Mouse (Mus musculus): Measurements from ENCODE around the gene Hoxa5. TPM values are rescaled to one million over a fixed set of nuclear protein-coding genes. Genes with fewer than 3 reads are reported as not detected.

Gene Hoxa5
- polyA plus RNA-seq, 1 experiment from 2014 or later, result not detected

- no peak overlapping the region for H3K4me3 ChIP-seq
- peaks cover 100% of the 10 kb centered on the region for H3K27me3 ChIP-seq (ENCODE audit: low read depth, poor library complexity, severe bottlenecking)
- no peak overlapping the region for H3K27ac ChIP-seq (replicated peaks)
- no peaks in the 10 kb centered on the region for H3K9me3 ChIP-seq (replicated peaks)
- peak; percentile 11 for DNase-seq (ENCODE audit: low spot score)
- H3K36me3 ChIP-seq, result no peaks in the 10 kb centered on the region
- H3K4me1 ChIP-seq, result peaks cover 29% of the 10 kb centered on the region
- 4% methylated on average over 1 of the region's 1 CpGs for WGBS
These were observed 42.4 kb downstream of the Hoxa5 start for GRCm38 (mm10) chr6:52162093-52162380.

DNA sequence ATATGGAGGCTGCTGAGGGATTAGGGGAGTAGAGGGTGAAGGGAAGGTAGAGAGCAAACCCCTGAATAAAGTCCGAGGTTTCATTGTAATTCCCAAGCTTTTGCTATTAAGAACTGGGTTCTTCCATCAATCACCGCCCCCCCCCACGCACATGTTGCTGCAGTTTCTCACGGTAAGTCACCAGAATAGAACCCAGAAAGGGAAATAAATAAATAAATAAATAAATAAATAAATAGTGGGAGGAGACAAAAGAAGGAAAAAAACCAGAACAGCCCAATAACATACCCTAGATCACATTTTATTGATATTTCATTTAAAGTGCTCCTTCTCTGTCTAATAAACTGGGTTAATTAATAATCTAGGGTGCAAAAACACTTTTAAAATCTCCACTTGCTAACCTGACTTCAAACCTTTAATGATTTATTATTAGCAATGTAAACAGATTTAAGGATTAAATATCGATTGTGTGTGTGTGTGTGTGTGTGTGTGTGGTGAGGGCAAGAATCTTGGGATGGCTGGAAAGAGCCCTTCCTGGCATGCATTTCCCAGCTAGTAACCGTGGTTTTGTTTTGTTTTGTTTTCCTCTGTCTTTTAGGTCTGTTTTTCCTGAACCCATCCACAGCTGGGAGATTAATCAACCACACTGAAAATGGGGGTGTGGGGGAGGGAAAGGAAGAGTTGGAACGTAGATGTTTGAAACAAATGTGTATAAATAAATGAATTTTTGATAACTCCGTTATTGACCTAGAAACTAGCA, 42.9 kb downstream of the Hoxa5 start:
- no peak overlapping the region for H3K27ac ChIP-seq (replicated peaks)

DNA sequence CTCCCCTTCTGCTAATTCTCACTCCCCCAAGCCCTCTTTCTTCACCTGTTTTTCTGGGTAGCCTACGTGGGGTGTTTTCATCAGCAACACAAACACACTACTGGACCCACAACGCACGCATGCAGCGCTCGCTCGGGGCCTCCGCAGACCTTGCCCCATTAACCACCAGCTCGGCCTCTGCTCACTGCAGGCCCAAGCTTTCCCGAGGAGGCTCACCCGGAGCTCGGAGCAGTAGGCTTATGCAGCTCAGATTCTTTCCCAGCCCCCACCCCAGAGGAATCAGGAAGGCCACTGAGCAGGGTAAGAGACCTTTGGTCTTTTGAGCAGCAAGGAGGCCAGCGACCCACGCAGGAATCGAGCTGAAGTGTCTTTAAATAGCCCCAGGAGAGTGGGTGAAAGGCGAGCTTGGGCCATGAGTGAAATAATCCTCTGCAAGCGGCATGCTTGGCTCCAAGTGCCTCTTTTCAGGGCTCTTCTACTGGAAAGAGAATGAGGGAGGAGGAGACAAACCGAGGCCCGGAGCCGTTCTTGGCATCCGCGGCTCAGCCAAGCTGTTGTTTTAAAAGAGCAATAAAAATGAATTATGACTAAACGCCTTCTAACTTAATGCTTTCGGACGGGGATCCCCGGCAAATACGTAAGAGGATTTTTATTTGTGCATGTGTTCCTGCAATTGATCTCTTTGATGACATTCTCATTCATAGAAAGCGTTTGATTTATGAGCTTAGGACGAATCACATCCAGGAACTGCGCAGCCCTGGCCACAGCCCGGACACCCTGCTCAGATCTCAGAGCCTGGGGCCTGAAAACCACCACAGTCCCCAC, 43.7 kb downstream of the Hoxa5 start:
- Histone ChIP-seq H3K9me3 (replicated peaks) (no peaks in the 10 kb centered on the region), H3K27ac (replicated peaks) (no peak overlapping the region), H3K4me1 (peaks cover 29% of the 10 kb centered on the region), H3K27me3 (ENCODE audit: low read depth, poor library complexity, severe bottlenecking) (peaks cover 100% of the 10 kb centered on the region), H3K36me3 (no peaks in the 10 kb centered on the region), H3K4me3 (no peak overlapping the region)
- 1% methylated on average over 30 of the region's 30 CpGs for WGBS
- DNase-seq (ENCODE audit: low spot score), result peak; percentile 64

More for the DNA sequence above, 42.9 kb downstream of the Hoxa5 start:
- DNase-seq (ENCODE audit: low spot score), result no peak
- Histone ChIP-seq H3K4me1 (peaks cover 29% of the 10 kb centered on the region), H3K27me3 (ENCODE audit: low read depth, poor library complexity, severe bottlenecking) (peaks cover 100% of the 10 kb centered on the region), H3K36me3 (no peaks in the 10 kb centered on the region), H3K4me3 (no peak overlapping the region), H3K9me3 (replicated peaks) (no peaks in the 10 kb centered on the region)
- WGBS, result 2% methylated on average over 8 of the region's 8 CpGs

DNA sequence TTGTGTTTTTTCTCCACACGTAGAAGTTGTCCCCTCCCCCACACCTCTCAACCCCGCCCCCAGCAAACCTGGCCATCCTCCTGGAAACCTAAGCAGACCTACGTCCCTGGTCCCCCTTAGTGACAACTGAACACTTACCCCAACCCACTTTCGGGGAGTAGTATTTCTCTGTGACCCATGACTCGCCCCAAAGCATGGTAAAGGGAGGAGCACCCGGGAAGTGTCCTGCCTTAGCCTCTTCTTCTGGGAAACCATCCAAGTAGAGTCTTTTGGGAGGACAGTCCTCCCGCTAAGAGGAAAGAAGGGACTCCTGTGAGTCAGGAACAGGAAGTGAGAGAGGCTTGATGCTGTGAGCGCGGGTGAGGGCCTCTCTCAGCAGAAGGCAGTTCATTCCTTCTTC, 44.4 kb downstream of the Hoxa5 start:
- Histone ChIP-seq H3K4me3 (no peak overlapping the region), H3K4me1 (peaks cover 29% of the 10 kb centered on the region), H3K36me3 (no peaks in the 10 kb centered on the region), H3K27me3 (ENCODE audit: low read depth, poor library complexity, severe bottlenecking) (peaks cover 100% of the 10 kb centered on the region), H3K27ac (replicated peaks) (no peak overlapping the region), H3K9me3 (replicated peaks) (no peaks in the 10 kb centered on the region)
- DNase-seq (ENCODE audit: low spot score), result no peak
- WGBS, result 2% methylated on average over 9 of the region's 9 CpGs

GRCm38 (mm10) chr6:52159164-52159761, 45.1 kb downstream of the Hoxa5 start:
- DNase-seq (ENCODE audit: low spot score), result peak; percentile 48
- Histone ChIP-seq H3K27me3 (ENCODE audit: low read depth, poor library complexity, severe bottlenecking) (peaks cover 100% of the 10 kb centered on the region), H3K36me3 (no peaks in the 10 kb centered on the region), H3K4me3 (peak overlapping the region; percentile 71), H3K4me1 (peaks cover 28% of the 10 kb centered on the region), H3K9me3 (replicated peaks) (no peaks in the 10 kb centered on the region), H3K27ac (replicated peaks) (no peak overlapping the region; the same call in 1 of the 2 replicates)
- 1% methylated on average over 12 of the region's 12 CpGs for WGBS

GRCm38 (mm10) chr6:52158276-52159051, 45.9 kb downstream of the Hoxa5 start, which contains the start of gene Hoxa1:
Gene Hoxa1, minus strand, starts transcription at chr6:52158317.
- peak; percentile 74 for DNase-seq (ENCODE audit: low spot score)
- H3K36me3 ChIP-seq, result no peaks in the 10 kb centered on the region
- WGBS, result under 1% methylated on average over 55 of the region's 55 CpGs
- H3K9me3 ChIP-seq (replicated peaks), result no peaks in the 10 kb centered on the region
- peaks cover 26% of the 10 kb centered on the region for H3K4me1 ChIP-seq
- peak within 1 kb of the TSS; percentile 71 for H3K4me3 ChIP-seq
- H3K27ac ChIP-seq (replicated peaks), result peak within 1 kb of the TSS; percentile 14; the same call in 1 of the 2 replicates
- peaks cover 100% of the 10 kb centered on the region for H3K27me3 ChIP-seq (ENCODE audit: low read depth, poor library complexity, severe bottlenecking)

- under 1% methylated on average over 32 of the region's 32 CpGs for WGBS
- peak overlapping the region; percentile 71 for H3K4me3 ChIP-seq
- no peaks in the 10 kb centered on the region for H3K9me3 ChIP-seq (replicated peaks)
These were observed 46.7 kb downstream of the Hoxa5 start for GRCm38 (mm10) chr6:52157466-52158275.

DNA sequence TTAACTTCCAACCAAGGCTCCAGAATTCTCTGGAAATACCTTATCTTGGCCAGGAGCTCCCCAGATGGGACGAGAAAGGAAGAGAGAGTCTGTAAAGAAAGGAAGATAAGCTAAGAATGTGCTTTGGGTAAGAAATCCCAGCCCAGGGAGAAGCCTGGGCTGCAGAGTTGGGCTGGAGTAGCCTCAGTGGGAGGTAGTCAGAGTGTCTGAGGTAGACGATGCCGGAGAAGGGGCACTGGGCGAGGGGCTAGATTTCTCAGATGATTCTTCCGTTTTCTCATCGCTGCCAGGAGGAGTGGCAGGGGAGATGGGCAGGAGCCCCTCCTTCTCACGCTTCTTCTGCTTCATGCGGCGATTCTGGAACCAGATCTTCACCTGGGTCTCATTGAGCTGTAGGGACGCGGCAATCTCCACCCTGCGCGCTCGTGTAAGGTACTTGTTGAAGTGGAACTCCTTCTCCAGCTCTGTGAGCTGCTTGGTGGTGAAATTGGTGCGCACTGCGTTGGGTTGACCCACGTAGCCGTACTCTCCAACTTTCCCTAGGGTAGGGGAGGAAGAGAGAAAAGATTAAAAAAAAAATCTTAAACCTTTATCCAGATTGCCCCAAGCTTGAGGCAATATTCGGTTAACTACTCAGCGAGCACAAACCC, 47.7 kb downstream of the Hoxa5 start:
- Histone ChIP-seq H3K4me1 (peaks cover 34% of the 10 kb centered on the region), H3K27ac (replicated peaks) (no peak overlapping the region), H3K36me3 (no peaks in the 10 kb centered on the region), H3K9me3 (replicated peaks) (no peaks in the 10 kb centered on the region), H3K4me3 (no peak overlapping the region), H3K27me3 (ENCODE audit: low read depth, poor library complexity, severe bottlenecking) (peaks cover 100% of the 10 kb centered on the region)
- 1% methylated on average over 20 of the region's 20 CpGs for WGBS
- DNase-seq (ENCODE audit: low spot score), result peak; percentile 36

More at GRCm38 (mm10) chr6:52157466-52158275, 46.7 kb downstream of the Hoxa5 start:
- Histone ChIP-seq H3K36me3 (no peaks in the 10 kb centered on the region), H3K27me3 (ENCODE audit: low read depth, poor library complexity, severe bottlenecking) (peaks cover 100% of the 10 kb centered on the region), H3K27ac (replicated peaks) (no peak overlapping the region), H3K4me1 (peaks cover 29% of the 10 kb centered on the region)
- DNase-seq (ENCODE audit: low spot score), result no peak

DNA sequence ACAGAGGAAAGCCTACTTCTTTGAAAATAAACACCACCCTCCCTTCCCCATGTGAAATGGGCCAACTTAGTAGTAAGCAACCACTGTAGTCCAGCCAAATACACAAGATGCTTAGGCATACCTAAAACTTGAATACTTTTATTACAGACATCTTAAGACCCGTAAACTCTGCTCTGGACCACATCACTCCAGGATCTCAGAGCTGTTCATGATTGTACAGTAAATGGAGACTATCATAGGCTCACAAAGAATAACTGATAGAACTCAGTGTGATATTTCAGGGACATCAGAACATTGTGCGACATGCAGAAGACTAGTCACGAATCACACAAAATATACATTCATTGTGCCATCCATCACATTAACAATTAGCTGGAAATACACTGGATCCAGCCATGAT, 48.9 kb downstream of the Hoxa5 start:
- Histone ChIP-seq H3K4me3 (no peak overlapping the region), H3K27me3 (ENCODE audit: low read depth, poor library complexity, severe bottlenecking) (peaks cover 100% of the 10 kb centered on the region), H3K27ac (replicated peaks) (no peak overlapping the region), H3K4me1 (peaks cover 30% of the 10 kb centered on the region), H3K9me3 (replicated peaks) (no peaks in the 10 kb centered on the region), H3K36me3 (no peaks in the 10 kb centered on the region)
- no peak for DNase-seq (ENCODE audit: low spot score)
- WGBS, result 45% methylated on average over 3 of the region's 3 CpGs

DNA sequence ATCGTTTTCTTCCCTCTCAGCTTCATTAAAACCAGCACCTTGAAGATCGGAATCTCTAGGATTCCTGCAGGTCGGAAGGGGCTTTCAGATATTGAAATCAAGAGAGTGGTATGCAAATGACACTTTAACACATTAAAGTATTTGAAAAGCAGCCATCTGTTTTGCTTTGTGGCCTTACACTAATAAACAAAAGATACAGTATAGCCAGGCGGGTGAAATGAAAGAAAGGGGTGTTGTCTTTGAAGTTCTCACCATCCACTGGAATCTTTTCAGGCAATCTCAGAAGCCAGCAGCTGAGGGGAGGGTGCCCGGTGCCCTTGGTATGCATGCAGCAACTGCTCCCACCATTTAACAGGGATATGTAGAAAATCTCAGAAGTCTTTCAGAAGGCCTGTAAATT, 50.3 kb downstream of the Hoxa5 start:
- peak; percentile 12 for DNase-seq (ENCODE audit: low spot score)
- Histone ChIP-seq H3K9me3 (replicated peaks) (peaks cover 6% of the 10 kb centered on the region; the same call in 1 of the 2 replicates), H3K4me3 (no peak overlapping the region), H3K36me3 (no peaks in the 10 kb centered on the region), H3K27me3 (ENCODE audit: low read depth, poor library complexity, severe bottlenecking) (peaks cover 100% of the 10 kb centered on the region), H3K27ac (replicated peaks) (no peak overlapping the region), H3K4me1 (peaks cover 21% of the 10 kb centered on the region)
- WGBS, result 2% methylated on average over 5 of the region's 5 CpGs

DNA sequence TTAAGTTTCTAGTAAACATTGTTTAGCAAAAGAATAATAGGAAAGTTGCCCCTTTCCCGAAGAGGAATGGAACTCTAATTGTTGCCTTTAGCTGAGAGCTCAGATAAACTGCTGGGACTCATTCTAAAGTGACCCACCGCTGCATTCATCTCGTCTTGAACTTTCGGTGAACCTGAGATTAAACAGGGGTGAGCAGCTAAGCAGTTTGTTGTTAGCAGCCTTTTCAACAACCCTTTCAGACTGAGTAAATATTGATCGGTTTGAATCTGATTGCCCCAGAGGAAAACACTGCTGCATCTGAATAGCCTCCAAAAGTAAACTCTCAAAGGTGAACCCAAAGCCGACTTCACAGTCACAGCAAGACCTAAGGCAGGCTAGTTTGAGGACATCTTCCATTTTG, 51.1 kb downstream of the Hoxa5 start:
- Histone ChIP-seq H3K4me1 (peaks cover 14% of the 10 kb centered on the region), H3K27ac (replicated peaks) (no peak overlapping the region), H3K27me3 (ENCODE audit: low read depth, poor library complexity, severe bottlenecking) (peaks cover 100% of the 10 kb centered on the region), H3K9me3 (replicated peaks) (peaks cover 6% of the 10 kb centered on the region; the same call in 1 of the 2 replicates), H3K4me3 (no peak overlapping the region), H3K36me3 (no peaks in the 10 kb centered on the region)
- WGBS, result 0% methylated on average over 6 of the region's 6 CpGs
- peak; percentile 26 for DNase-seq (ENCODE audit: low spot score)
